Mouse (Mus musculus) left cerebral cortex, postnatal 25 days (tissue): ENCODE data around the gene Gm4707. TPM values are rescaled to one million over a fixed set of nuclear protein-coding genes. Genes with fewer than 3 reads are reported as not detected.
A peak's percentile ranks its signal among the peaks of the same experiment; 100 is the strongest.

Experiments
- DNase-seq, 2 experiments: peaks; one replicate each; pipeline ENCODE4 v3.0.0; 2022; ENCODE audit warnings: low spot score in 2 of 2, mixed read lengths in 1 of 2
- intact Hi-C: fragments of 180-260 bp; cut with DNase I; formaldehyde crosslinking; loops from one replicate; pipeline ENCODE4 v1.15.1; 2025
- total RNA-seq, 2 experiments: library from RNA; stranded (reverse); gene quantifications; 2 replicates each; pipeline ENCODE4 v1.2.3; 2021

The Gm4707 gene
- 1 to 10 TPM; 2.2 to 2.5 TPM for total RNA-seq

DNA sequence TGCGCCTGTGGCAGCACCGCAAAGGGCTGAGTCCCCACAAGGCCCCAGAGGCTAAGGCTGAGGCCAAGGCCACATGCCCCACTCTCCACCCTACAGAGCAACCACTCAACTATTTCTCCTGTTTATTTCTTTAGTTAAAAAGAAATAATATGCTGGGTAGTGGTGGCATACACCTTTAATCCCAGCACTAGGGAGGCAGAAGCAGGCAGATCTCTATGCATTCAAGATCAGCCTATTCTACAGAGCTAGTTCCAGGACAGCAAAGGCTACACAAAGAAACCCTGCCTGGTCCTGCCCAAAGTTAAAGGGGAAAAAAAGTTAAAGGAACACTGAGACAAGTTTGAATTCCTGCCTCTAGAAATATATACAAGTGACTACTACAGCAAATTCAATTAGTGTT is at the start of gene Gm4707:
Gene Gm4707, minus strand, starts transcription at position 101 of the 400 bp plus-strand sequence.
- no peak for DNase-seq
- intact Hi-C loops: no loop called here

DNA sequence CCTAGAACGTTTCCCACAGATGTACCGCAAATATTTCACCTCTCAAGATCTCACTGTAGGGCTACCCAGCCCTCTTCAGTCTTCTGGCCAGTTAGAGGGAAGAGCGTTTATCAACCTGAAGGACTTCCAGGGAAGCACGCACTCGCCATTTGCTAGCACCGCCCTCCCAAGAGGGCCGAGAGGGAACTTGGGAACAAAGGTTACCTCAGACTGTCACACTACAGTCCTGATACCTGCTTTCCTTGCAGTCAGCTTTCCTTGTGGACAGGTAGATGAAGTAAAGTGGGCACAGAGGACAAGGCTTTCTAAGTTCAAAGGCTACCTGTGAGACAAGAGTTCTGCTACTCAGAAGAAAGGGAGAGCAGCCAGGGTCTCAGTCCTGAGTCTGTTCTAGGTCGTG is 47.1 kb upstream of the Gm4707 start:
- intact Hi-C loops: no loop called here
- no peak for DNase-seq

DNA sequence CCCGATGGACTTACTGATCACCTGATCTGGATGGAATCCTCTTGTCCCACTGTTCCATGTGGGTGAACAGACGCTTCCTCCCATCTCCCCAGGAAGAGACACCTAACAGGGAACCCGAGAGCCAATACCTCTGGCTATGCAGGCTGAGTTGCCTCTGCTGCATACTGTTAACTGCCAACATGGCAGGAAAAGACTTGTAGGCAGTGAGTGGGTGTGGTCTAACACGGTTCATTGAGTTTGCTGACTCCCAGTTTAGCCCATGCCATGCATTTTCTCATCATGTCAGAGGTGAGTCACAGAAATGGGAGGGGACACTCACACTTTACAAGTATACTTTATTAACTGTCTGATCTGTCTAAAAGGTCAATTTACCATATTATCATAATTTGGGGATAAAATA is 36.1 kb upstream of the Gm4707 start:
- no peak for DNase-seq
- intact Hi-C loops: no loop called here

DNA sequence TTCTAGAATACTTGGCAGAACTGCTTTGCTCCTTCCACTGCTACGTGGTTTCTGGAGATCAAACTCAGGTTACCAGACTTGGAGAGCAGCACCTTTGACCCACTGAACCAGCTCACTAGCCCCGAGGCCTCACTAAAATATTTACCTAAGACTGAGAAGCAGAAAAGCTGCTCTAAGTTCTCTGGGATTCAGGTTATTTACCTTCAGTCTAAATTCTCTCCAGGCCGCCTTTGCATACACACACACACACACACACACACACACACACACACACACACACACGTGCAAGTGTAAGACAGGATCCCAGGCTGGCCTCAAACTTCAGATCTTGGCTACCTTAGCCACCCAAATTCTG is 31.6 kb upstream of the Gm4707 start:
- DNase-seq: no peak
- intact Hi-C loops: no loop called here

DNA sequence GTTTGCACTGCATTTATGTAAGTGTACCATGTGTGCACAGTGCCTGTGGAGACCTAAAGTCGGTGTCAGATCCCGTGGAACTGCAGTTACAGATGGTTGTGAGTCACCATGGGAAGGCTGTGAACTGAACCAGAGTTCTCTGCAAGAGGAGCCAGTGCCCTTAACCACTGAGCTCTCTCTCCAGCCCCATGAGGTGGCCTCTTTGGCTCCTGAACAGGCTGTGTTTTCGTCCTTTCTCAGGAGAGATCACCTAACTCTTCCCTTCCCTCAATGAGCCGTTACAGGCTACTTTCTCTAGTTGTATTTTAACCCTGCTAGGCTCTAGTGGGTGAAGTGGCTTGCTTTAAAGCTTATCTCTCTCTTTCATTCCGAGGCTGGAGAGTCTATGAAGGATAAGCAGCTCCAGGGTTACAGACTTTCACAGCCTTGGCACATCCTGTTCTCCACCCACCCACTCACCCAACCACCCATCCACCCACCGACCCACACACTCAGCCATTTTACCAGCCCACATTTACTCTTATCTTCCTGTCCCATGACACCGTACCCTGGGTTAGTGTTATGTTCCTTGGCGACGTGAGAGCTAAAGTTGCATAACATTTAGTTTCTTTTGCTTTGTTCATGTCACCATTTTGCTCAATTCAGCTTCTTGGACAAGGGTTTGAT is 31.1 kb upstream of the Gm4707 start:
- intact Hi-C loops: no loop called here
- DNase-seq: no peak

DNA sequence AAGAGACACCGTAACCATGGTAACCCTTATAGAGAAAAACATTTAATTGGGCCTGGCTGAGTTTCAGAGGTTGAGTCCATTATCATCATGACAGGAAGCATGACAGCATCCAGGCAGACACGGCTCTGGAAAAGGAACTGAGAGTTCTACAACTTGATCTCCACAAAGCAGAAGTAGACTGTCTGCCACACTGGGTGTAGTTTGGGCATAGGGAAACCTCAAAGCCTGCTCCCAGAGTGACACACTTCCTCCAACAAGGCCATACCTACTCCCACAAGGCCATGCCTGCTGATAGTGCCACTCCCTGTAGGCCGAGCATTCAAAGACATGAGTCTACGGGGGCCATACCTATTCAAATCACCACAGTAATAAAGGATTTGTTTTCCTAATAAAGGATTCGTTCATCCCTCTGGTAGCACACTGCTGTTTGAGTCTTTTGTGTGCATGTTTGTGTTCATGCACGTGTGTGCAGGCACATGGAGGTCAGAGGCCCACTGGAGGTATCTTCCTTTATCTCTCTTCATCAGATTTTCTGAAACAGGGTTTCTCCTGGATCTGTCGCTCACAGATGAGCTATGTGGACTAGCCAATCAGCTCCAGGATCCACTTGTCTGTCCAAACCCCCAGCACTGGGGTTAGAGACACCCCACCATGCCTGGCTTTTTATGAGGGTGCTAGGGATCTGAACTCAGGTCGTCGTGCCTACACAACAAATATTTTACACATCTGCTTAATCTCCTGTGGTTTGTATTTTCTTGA is 30.2 kb upstream of the Gm4707 start:
- no peak for DNase-seq
- intact Hi-C loops: no loop called here

DNA sequence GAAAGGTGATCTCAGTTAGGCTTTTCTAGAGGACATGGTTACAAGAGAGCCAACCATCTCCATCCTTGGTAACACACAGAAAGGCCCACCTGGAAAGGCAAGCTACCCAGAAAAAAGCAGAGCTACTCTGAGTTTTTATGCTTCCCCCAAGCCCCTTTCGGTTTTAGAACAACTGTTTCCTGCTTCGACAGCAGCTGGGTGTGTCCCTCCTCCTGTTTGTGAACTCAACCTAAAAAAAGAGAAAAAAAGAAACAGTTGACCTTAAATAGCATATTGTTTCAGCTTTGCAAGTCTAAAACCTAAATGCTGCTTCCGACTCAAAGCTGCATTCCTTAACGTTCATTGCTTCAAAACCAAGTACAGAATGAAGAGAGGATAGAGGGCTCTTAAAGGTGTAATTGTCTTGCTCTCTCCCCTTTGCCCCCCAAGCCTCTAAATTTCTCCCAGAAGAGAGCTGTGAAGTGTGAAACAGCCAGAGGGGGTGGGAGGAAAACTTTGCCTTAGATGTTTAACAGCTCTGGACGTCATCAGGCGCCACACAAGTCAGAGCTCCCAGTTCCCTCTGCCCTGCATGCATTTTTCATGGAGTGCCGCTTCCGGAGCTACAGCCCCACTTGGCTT is 26.6 kb upstream of the Gm4707 start:
- intact Hi-C loops: no loop called here
- no peak for DNase-seq

DNA sequence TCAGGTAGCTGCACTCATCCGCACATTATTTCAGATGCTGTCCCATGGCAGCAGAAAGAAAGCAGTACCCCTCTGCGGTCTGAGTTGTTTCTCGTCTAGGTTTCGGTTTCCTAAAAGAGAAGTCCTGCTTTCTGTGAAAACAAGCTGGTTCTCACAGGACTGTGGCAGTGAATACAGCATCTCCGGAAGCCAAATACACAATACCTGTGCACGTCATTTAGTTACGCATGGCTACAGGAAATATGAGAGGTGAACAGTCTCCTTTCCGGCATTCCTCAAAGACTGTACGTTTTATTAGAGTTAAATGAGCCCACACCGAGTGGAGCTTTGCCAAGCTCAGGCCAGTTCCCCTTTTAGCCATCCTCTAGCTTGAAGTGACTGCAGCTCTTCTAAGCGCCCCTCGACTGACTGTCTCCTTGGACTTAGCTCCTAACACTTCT is 26.1 kb upstream of the Gm4707 start:
- intact Hi-C loops: no loop called here
- DNase-seq: peak in 1 of 2 experiments; percentile 9

DNA sequence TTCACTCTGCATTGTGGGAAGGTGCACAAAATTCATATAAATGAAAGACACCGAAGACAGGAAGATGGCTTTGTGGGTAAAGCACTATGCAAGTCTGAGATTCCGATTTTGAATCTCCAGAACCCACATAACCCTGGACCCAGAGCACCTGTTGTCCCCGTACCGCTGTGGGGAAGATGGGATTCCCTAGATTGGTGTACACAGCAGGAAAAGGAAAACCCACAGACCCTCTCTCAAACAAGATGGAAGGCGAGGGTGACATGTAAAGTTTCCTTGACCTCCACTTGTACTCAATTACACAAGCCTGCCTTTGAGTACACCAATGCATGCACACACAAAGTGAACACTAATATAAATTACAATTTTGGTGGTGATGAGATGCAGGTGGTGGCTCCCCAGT is 25.0 kb upstream of the Gm4707 start:
- no peak for DNase-seq
- intact Hi-C loops: no loop called here

DNA sequence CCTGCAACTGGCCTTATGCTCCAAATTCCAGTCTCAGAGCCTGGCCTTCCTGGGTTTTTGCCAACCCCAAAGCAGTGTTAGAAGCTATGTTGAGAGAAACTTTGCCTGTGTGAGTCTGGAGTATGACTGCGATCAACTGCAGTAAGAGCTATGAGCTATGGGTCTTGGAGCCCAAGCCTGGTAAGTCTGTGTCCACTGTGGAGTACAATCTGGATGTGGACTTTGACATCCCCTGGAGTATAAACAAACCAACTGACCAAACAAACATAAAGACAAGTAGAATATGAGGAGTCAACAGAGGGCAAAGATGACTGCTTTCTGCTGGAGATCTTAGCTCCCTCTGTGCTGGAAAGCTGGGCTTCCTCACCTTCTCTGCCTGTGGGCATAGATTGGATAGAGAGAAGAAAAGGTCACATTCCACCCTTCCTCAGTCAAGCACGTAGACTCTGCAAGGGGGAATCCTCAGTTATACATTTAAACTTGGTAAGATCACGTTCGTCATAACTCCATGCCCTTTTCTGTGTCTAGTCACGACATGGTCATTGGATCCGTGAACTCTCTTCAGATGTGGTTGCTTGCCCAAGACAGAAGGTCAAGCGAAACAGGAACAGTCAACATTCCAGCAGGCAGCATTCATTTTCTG is 23.8 kb upstream of the Gm4707 start:
- intact Hi-C loops: no loop called here
- DNase-seq: no peak

DNA sequence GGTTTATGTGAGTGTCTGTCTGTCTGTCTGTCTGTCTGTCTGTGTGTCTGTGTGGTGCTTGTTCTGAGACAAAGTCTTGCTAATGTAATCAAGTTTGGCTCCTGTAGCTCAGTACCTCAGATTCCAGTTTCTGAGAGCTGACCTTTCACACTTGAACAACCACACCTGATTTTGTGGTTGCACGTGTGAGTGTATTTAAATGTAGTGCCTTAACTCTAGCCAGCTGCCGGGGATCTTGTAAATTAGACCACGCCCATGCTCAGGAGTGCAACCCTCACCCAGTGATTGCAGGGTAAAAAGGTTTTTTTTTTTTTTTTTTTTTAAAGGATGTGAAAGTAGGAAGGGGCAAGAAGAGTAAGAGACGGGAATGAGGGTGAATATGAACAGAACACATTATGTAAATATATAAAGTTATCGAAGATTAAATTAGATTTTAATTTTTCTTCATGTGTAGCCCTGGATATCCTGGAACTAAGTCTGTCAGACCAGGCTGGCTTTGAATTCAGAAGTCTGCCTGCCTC is 19.7 kb upstream of the Gm4707 start:
- DNase-seq: no peak
- intact Hi-C loops: loop anchor here (5.0 kb wide), 1 partner anchor 118 kb away; no protein-coding TSS in a partner anchor

DNA sequence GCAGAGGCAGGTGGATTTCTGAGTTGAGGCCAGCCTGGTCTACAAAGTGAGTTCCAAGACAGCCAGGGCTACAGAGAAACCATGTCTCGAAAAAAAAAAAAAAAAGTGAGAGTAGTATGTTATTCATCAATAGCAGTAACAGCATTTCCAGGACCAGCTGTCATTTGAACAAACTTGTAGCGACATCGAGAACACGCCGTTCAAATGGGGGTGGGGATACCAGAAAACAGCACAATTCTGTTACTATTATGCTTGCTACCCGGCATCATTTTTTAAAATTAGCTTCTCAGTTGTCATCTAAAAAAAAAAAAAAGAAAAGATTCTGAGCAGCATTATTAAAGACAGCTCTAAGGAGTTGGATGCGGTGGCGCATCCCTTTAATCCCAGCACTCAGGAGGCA is 17.8 kb upstream of the Gm4707 start:
- no peak for DNase-seq
- intact Hi-C loops: loop anchor here (5.0 kb wide), 1 partner anchor 120 kb away; no protein-coding TSS in a partner anchor

DNA sequence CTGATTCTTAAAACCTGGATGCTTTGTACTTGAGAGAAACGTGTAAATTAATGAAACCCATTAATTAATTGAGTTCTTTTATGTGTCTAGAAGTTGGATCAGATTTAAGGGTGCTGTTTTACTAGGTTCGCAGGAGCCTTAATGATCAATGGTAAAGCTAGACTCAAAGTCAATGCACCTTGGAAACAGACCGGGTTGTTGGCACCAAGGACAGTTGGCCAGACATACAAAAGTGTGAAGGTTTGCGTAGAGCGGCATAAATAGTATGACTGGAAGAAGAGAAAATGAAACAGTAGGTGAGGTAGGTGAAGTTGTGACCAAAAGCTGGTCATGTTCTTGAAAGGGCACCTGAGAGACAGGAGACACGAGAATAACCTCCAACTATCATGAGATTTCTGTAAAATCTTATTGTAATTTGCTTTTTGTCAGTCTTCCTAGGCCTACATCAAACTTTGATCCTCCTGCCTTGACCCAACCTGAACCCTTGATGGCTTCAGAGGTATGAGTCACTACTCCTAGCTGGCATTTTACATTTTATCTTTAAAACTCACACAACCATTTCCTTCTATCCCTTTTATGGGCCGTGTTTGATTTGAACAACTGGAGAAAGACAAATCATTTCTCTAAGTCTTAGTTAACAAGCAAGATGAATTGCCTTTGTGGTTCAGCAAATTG is 16.8 kb upstream of the Gm4707 start:
- no peak for DNase-seq
- intact Hi-C loops: loop anchor here (5.0 kb wide), 1 partner anchor 121 kb away; no protein-coding TSS in a partner anchor

DNA sequence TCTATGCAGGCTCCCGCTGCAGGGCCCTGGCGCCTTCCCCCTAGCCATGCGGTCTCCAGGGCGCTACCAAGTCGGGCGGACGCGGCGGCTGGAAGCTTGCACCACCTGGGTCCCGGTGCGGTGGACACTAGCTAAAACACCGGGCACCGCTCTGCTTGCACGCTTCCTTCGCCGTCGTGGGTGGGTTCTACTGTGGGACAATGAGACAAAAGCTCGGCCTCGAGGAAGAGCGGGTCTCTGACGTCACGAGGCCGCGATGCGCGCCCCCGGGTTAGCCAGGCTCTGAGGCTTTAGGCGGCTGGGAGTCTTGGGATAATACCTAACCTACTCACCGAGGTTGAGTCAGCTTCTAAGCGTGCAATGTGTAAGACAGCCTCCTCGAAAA is 16.0 kb upstream of the Gm4707 start:
- intact Hi-C loops: loop anchor here (1.0 to 5.0 kb wide), 2 partner anchors 52 to 122 kb away; no protein-coding TSS in a partner anchor
- DNase-seq: peak; percentile 57 to 74

DNA sequence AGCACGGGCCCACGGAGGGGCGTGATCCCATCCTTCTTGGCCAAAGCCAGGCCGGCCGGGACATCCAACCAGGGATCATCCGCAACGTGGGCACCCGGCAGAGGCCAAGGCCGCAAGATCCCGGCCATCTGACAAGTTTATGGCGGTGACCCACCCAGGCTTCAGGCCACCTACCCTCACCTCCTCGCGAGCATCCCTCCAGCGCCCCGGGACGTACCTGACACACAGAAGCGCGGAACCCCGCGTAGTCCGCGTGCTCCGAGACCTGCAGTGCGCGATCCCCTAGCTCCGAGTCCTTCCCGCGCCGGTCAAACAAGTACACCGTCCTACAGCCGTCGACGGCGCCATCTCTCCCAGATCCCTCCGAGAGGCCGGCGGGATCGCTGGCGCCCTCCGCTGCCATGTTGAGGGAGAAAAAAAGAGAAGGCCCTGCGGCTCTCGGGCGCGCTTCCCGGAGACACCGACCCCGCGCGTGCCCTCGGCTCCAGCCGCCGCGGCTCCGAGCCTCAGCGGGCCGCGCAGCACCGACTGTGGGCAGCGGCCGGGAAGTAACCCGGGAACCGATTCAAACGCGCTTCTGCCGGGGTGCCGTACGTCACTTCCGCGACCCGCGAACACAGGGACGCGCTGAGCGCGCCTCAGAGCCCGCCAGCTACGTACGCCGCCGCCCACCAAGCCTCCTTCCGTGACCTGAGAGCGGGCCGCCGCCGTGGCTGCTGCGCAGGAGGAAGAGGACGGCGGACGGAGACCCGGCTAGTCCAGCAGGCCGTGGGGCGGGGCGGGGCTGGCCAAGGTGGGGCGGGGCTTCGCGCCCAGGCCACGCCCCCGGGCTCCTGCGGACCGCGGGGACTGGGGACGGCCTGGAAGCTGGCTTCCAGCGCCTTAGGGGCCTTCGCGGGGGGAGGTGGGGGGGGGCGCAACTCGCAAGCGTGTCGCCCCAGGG is 15.3 kb upstream of the Gm4707 start, which contains the start of gene Smchd1:
Gene Smchd1, minus strand, starts transcription at position 582 of the 943 bp plus-strand sequence.
- intact Hi-C loops: loop anchor here (1.0 to 5.0 kb wide), 2 partner anchors 52 to 122 kb away; no protein-coding TSS in a partner anchor
- peak; percentile 95 for DNase-seq

DNA sequence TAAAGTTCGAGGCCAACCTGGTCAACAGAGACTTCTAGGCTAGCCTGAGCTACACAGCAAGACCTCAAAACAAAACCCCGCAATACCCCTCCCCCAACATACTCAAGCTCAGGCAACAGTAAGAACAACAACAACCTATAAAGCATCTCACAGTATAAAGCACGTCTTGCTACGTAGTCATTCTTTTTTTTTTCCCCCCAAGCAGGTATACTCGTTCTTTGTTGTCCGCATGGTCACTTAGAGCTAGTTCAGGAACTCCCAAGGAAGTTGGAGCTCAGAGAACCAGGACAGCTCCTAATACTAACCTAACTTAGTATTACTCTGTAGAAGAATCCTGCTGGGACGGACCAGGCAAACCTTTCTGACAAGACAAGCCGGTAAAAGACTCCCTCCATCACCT is 14.4 kb upstream of the Gm4707 start:
- intact Hi-C loops: no loop called here
- no peak for DNase-seq

DNA sequence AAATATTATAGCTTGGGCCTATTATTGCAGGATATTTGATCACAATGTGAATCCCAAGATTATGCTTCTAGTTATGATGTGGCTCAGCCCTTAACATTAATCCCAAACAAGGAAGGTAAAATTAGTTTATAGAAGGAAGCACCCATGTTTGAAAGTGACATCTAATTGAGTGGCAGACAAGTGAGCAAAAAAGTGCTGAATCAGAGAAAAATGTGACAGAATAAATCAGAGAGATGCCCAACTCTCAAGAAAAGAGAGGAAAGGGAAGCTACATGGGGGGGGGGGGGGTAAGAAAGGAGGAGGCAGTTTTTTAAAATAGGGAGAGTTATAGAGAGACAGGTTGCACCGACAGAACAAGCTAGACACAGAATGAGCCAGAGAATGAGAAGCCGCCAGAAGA is 11.5 kb upstream of the Gm4707 start:
- intact Hi-C loops: no loop called here
- DNase-seq: no peak

DNA sequence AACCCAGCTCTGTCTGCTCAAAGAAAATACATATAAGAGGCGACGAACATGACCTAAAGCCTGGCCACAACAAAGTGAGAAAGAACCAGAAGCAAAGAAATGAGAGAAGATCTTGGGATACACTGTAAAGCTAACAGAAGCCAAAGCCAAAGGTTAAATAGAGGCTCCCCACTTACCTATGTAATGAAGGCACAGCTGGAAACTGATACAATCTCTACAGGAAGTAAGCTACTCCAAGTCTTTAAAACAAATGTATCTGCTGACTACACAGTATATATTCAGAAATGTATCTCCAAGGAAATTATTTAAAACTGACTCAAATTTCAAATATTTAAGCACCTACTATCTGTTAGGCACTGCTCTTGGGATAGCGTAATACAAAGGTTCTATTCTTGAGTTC is 594 bp upstream of the Gm4707 start:
- intact Hi-C loops: no loop called here

More for the DNA sequence above, 594 bp upstream of the Gm4707 start:
- no peak for DNase-seq
